Mouse (Mus musculus) heart, postnatal 0 days (tissue): Measurements from ENCODE around the gene Calm4.

Experiments used
- CTCF ChIP-seq: IDR thresholded peaks from 2 replicates; pipeline ENCODE4 v1.5.1; 2016; ENCODE audit warnings: antibody characterized with exemption, control low read depth, low read depth
- EP300 ChIP-seq: IDR thresholded peaks from 2 replicates; pipeline ENCODE4 v1.6.1; 2016; ENCODE audit warnings: antibody characterized with exemption, low read depth

DNA sequence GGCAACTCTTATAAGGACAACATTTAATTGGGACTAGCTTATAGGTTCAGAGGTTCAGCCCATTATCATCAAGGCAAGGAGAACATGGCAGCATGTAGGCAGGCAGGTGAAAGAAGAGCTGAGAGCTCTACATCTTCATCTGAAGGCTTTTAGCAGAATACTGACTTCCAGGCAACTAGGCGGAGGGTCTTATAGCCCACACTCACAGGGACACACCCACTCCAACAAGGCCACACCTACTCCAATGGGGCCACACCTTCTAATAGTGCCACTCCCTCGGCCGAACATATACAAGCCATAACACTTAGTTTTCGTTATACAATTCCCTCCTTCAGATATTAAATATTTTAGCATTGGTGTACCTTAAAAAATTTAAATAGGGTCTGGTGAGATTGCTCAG lies 35.3 kb downstream of the Calm4 start:
- no peak for TF ChIP-seq CTCF
- TF ChIP-seq EP300 = no peak
